Mouse (Mus musculus) hindbrain, postnatal 0 days (tissue): ENCODE measurements around the gene Eif3g. TPM values are rescaled to one million over a fixed set of nuclear protein-coding genes. Genes with fewer than 3 reads are reported as not detected.

Experiments used
- ATAC-seq: fragments of 200-750 bp; cut with Nextera tagmentation; 2 replicates; pipeline ENCODE4 v1.8.0; 2017; ENCODE audit warnings: mild to moderate bottlenecking, moderate TSS enrichment, moderate library complexity
- DNase-seq: peaks from one replicate; pipeline ENCODE4 v3.0.0-alpha.2; 2015; ENCODE audit warnings: low spot score
- H3K27ac ChIP-seq: fragments of 300-500 bp; sonication (generic); 2 replicates; pipeline ENCODE4 v1.5.1; 2014; ENCODE audit warnings: mild to moderate bottlenecking
- H3K27me3 ChIP-seq: fragments of 300-500 bp; sonication (generic); 2 replicates; pipeline ENCODE4 v1.6.1; 2014; ENCODE audit warnings: low read length, mixed read lengths; ENCODE audit not compliant: insufficient read depth
- H3K36me3 ChIP-seq: fragments of 300-500 bp; sonication (generic); 2 replicates; pipeline ENCODE4 v1.6.1; 2014; ENCODE audit warnings: low read length, mixed read lengths; ENCODE audit not compliant: insufficient read depth
- H3K4me1 ChIP-seq: fragments of 300-500 bp; sonication (generic); 2 replicates; pipeline ENCODE4 v1.6.1; 2014; ENCODE audit warnings: antibody characterized with exemption, low read length, mixed read lengths; ENCODE audit not compliant: insufficient read depth
- H3K4me2 ChIP-seq: fragments of 300-500 bp; sonication (generic); 2 replicates; pipeline ENCODE4 v1.6.1; 2014; ENCODE audit warnings: low read depth, mild to moderate bottlenecking, low read length, moderate library complexity, mixed read lengths
- H3K4me3 ChIP-seq: fragments of 300-500 bp; sonication (generic); 2 replicates; pipeline ENCODE4 v1.5.1; 2014; ENCODE audit warnings: low read length
- H3K9ac ChIP-seq: fragments of 300-500 bp; sonication (generic); replicated peaks from 2 replicates; pipeline ENCODE4 v1.6.1; 2014; ENCODE audit warnings: mild to moderate bottlenecking, low read length, moderate library complexity, mixed read lengths
- H3K9me3 ChIP-seq: fragments of 300-500 bp; sonication (generic); 2 replicates; pipeline ENCODE4 v1.6.1; 2016; ENCODE audit warnings: low read length, mixed read lengths
- CTCF ChIP-seq: IDR thresholded peaks from 2 replicates; pipeline ENCODE4 v1.5.1; 2016; ENCODE audit warnings: antibody characterized with exemption, control low read depth, low read depth
- WGBS: fragments of 180-500 bp; shearing (Covaris S2); extraction: QIAGEN DNeasy Blood & Tissue Kit; methylation state at CpG from one replicate; pipeline ENCODE4 v1.1.7; 2014; 5-methylcytosine and 5-hydroxymethylcytosine counted together
- polyA plus RNA-seq: library from polyadenylated mRNA; unstranded; fragments of >200 nt; fragmentation: Nextera tagmentation; extraction: Ambion mirVana; gene quantifications from 2 replicates; pipeline ENCODE4 v1.2.1, GENCODE M21; 2015
- total RNA-seq: library from RNA; depleted of rRNA; stranded (reverse); fragments of >200 nt; gene quantifications from 2 replicates; pipeline ENCODE4 v1.2.3, GENCODE M21; 2014

The Eif3g gene
- total and polyA plus RNA-seq, 2 experiments from 2014 or later = 76.1 to 225 TPM

GRCm38 (mm10) chr9:20889185-20890141 is 9.0 kb downstream of the Eif3g start:
- H3K9me3 ChIP-seq = no peaks in the 10 kb centered on the region
- no peak for ATAC-seq
- H3K4me3 ChIP-seq = no peak overlapping the region
- H3K27me3 ChIP-seq = no peaks in the 10 kb centered on the region
- no peak for DNase-seq
- TF ChIP-seq CTCF = no peak
- no peak overlapping the region; the same call in 1 of the 2 replicates for H3K9ac ChIP-seq
- WGBS = 86% methylated on average over 29 of the region's 29 CpGs
- H3K4me2 ChIP-seq = peak overlapping the region; percentile 65
- H3K4me1 ChIP-seq = no peaks in the 10 kb centered on the region
- H3K36me3 ChIP-seq = peaks cover 47% of the 10 kb centered on the region
- no peak overlapping the region for H3K27ac ChIP-seq

GRCm38 (mm10) chr9:20888386-20888765 is 10.0 kb downstream of the Eif3g start:
- peak overlapping the region; percentile 65 for H3K4me2 ChIP-seq
- H3K27ac ChIP-seq = peak overlapping the region; percentile 96
- whole genome bisulfite sequencing = under 1% methylated on average over 30 of the region's 30 CpGs
- H3K4me1 ChIP-seq = no peaks in the 10 kb centered on the region
- H3K9me3 ChIP-seq = no peaks in the 10 kb centered on the region
- H3K9ac ChIP-seq = peak overlapping the region; percentile 78
- H3K36me3 ChIP-seq = peaks cover 36% of the 10 kb centered on the region
- H3K4me3 ChIP-seq = peak overlapping the region; percentile 79
- TF ChIP-seq CTCF = no peak
- peak; percentile 75 for ATAC-seq
- no peak for DNase-seq
- no peaks in the 10 kb centered on the region for H3K27me3 ChIP-seq

GRCm38 (mm10) chr9:20887704-20888385 is 10.6 kb downstream of the Eif3g start, which contains the start of gene Ppan:
TSS of gene Ppan (plus strand) at chr9:20888175.
- no peaks in the 10 kb centered on the region for H3K4me1 ChIP-seq
- H3K36me3 ChIP-seq = peaks cover 31% of the 10 kb centered on the region
- peak; percentile 98 for DNase-seq
- H3K4me3 ChIP-seq = peak within 1 kb of the TSS; percentile 79
- peak within 1 kb of the TSS; percentile 78 for H3K9ac ChIP-seq
- peak; percentile 97 for ATAC-seq
- WGBS = under 1% methylated on average over 43 of the region's 43 CpGs
- peak within 1 kb of the TSS; percentile 65 for H3K4me2 ChIP-seq
- H3K27me3 ChIP-seq = no peaks in the 10 kb centered on the region
- H3K27ac ChIP-seq = peak within 1 kb of the TSS; percentile 96
- no peak for TF ChIP-seq CTCF
- H3K9me3 ChIP-seq = no peaks in the 10 kb centered on the region

- DNase-seq (no peak), ATAC-seq (no peak)
- Histone ChIP-seq H3K27ac (peak overlapping the region; percentile 96; the same call in 1 of the 2 replicates), H3K4me3 (no peak overlapping the region), H3K4me2 (peak overlapping the region; percentile 65), H3K9ac (no peak overlapping the region), H3K27me3 (no peaks in the 10 kb centered on the region), H3K4me1 (no peaks in the 10 kb centered on the region), H3K36me3 (peaks cover 25% of the 10 kb centered on the region), H3K9me3 (no peaks in the 10 kb centered on the region)
- no peak for TF ChIP-seq CTCF
- 86% methylated on average over 6 of the region's 6 CpGs for WGBS
These were observed 11.2 kb downstream of the Eif3g start for GRCm38 (mm10) chr9:20887191-20887590.

GRCm38 (mm10) chr9:20886563-20886962 is 11.9 kb downstream of the Eif3g start:
- WGBS = 95% methylated on average over 2 of the region's 2 CpGs
- H3K4me1 ChIP-seq = no peaks in the 10 kb centered on the region
- H3K36me3 ChIP-seq = peaks cover 24% of the 10 kb centered on the region
- H3K9ac ChIP-seq = no peak overlapping the region
- DNase-seq (no peak), ATAC-seq (no peak)
- no peaks in the 10 kb centered on the region for H3K9me3 ChIP-seq
- no peaks in the 10 kb centered on the region for H3K27me3 ChIP-seq
- no peak overlapping the region for H3K4me2 ChIP-seq
- H3K4me3 ChIP-seq = no peak overlapping the region
- H3K27ac ChIP-seq = peak overlapping the region; percentile 96; the same call in 1 of the 2 replicates
- no peak for TF ChIP-seq CTCF

- ATAC-seq (no peak), DNase-seq (no peak)
- Histone ChIP-seq H3K9ac (peak within 1 kb of the TSS; percentile 58), H3K4me3 (peak within 1 kb of the TSS; percentile 41), H3K27ac (peak within 1 kb of the TSS; percentile 93), H3K4me1 (no peaks in the 10 kb centered on the region), H3K9me3 (no peaks in the 10 kb centered on the region), H3K4me2 (peak within 1 kb of the TSS; percentile 73), H3K36me3 (0 out of 2 replicates have a peak, but pooled peaks cover 2% of the 10 kb centered on the region), H3K27me3 (no peaks in the 10 kb centered on the region)
- 91% methylated on average over 13 of the region's 13 CpGs for WGBS
- no peak for TF ChIP-seq CTCF
These were observed 19.2 kb downstream of the Eif3g start, which contains the start of gene Angptl6 for GRCm38 (mm10) chr9:20879097-20879792. TSS of gene Angptl6 (minus strand) at chr9:20879727.
